Mouse (Mus musculus) lung, postnatal 14 days (tissue): Measurements from ENCODE around the gene Smcr8.
"Not testable (repeated sequence)": the region's sequence is repeated elsewhere in the genome, so short reads cannot be mapped to it uniquely, and the experiment has no call there.

Experiments used
- DNase-seq: peaks from one replicate; pipeline ENCODE4 v3.0.0; 2021

The Smcr8 gene

DNA sequence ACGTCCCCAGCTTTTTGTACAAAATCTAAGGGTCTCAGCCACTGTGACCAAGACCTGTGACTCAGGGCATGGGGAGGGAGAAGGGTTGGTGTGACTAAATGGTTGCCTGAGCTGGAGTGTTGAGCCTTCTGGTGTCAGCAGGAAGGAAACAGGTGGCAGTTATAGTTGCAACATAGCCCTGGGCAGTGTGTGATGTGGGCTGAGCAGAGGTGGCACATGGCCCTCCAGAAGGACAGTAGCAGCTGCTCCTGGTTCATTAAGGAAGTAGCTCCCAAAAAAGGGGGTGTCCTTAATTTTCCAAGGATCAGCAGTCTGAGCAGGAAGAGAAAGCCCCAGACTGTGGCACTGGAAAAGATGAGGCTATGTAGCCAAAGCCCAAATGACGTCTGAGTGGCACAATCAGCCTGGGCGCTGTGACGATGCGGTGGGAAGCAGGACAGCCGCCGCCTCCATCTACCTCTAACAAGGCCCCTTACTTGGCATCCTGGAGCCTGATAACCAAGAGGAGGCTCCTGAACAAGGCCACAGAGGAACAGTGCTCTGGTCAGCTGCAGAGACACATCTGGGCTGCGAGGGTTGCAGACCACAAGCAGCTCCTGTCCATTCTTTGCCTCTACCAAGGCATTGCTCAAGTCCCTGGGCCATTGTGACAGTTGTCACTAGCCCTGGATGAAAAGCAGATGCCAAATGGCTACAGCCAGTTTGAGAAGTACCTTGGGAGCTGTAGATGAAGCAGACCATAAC is 7.0 kb downstream of the Smcr8 start:
- no peak for DNase-seq

- DNase-seq, result peak; percentile 19
These were observed 10.3 kb downstream of the Smcr8 start for GRCm38 (mm10) chr11:60787595-60787994.

DNA sequence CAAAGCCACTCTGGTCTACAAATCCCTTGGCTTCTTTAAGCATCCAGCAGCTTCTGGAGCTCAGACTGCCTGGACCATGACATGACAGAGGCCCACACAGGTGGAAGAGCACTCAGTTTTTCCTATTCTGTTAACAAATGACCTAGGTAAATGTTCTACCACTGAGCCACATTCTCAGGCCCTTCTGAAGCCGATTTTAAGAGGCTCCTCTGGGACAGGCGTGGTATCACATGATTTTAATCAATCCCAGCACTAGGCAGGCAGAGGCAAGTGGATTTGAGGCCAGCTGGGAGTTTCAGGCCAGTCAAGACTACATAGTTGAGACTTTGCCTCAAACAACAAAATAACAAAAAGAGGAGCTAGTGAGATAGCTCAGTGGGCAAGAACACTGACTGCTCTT is 13.1 kb downstream of the Smcr8 start:
- DNase-seq, result no peak

DNA sequence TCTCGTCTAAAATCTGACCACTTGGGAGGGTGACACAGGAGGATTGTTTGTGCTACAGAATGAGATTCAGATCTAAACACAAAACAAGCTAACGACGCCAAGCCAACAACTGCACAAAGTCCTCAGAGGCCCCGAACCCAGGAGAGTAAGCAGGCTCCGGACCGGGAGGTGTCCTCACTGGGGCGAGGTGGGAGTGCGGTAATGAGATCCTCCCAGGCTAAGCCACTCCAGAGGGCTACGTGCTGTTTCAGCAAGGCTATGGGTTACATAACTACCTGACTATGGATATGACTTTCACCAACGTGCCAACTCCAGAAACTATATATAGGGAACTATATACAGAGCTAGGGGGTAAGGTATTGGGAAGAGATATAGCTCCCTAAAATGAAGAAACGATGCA is 19.0 kb downstream of the Smcr8 start:
- no peak for DNase-seq

GRCm38 (mm10) chr11:60799977-60800376 is 22.7 kb downstream of the Smcr8 start:
- no peak for DNase-seq

DNA sequence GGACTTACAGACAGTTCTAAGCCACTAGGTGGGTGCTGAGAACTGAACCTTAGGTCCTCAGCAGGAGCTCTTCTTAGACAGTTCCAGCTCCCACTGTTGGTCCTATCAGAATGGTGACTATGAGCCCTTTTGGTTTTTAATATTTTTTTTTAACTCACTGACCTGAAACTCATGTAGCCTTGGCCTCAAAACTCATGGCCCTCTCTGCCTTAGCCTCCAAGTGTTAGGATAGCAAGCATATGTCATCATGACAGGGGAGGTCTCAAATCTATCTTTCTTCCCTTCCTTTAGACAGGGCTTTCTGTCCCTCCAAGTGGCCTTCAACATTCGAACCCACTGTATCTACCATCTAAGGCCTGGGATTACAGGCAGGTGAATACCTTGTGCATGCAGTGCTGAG is 23.6 kb downstream of the Smcr8 start:
- DNase-seq, result no peak

GRCm38 (mm10) chr11:60808286-60809070 is 31.2 kb downstream of the Smcr8 start:
- DNase-seq, result peak; percentile 77

- no peak for DNase-seq
These were observed 32.2 kb downstream of the Smcr8 start for GRCm38 (mm10) chr11:60809546-60809945.

GRCm38 (mm10) chr11:60810046-60810965 is 33.0 kb downstream of the Smcr8 start:
- no peak for DNase-seq

- DNase-seq, result peak; percentile 94
These were observed 33.7 kb downstream of the Smcr8 start for GRCm38 (mm10) chr11:60811054-60811460.

GRCm38 (mm10) chr11:60811618-60812017 is 34.3 kb downstream of the Smcr8 start, which contains the start of gene Shmt1:
Gene Shmt1, minus strand, starts transcription at chr11:60811718.
- DNase-seq, result not testable (repeated sequence)

DNA sequence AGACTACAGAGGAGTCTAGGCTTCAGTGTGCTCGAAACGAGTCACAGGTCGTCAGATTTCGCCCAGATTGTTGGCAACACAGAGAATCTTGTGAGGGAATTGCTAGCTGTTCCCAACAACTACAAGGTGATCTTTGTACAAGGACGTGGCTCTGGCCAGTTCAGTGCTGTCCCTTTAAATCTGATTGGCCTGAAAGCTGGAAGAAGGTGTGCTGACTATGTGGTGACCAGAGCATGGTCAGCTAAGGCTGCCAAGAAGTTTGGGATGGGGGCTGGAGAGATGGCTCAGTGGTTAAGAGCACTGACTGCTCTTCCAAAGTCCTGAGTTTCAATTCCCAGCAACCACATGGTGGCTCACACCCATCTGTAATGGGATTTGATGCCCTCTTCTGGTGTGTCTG is 39.1 kb downstream of the Smcr8 start:
- DNase-seq, result no peak

- no peak for DNase-seq
These were observed 46.4 kb downstream of the Smcr8 start for GRCm38 (mm10) chr11:60823771-60824170.

DNA sequence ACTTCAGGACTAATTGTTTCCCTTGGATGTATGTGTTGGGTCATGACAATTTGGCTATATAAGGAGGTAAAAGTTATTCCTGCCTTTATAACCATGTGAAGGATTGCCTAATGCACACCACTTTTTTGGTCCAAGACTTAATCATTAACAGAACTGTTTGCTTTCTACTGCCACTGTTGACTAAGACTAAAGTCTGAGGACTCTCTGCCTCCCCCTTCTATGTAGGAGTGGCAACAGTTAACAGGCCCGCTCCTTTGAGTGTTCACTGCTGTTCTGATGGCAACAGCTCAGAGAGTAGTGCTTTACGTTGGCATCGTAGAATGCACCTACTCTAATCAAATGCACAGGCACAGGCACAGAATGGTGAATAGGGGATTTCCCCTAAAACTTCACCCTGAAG is 47.9 kb downstream of the Smcr8 start:
- DNase-seq, result no peak

- no peak for DNase-seq
These were observed 49.4 kb downstream of the Smcr8 start for GRCm38 (mm10) chr11:60826700-60827099.

- DNase-seq, result no peak
These were observed 50.1 kb downstream of the Smcr8 start for GRCm38 (mm10) chr11:60827241-60827945.

GRCm38 (mm10) chr11:60828903-60829302 is 51.6 kb downstream of the Smcr8 start:
- no peak for DNase-seq

DNA sequence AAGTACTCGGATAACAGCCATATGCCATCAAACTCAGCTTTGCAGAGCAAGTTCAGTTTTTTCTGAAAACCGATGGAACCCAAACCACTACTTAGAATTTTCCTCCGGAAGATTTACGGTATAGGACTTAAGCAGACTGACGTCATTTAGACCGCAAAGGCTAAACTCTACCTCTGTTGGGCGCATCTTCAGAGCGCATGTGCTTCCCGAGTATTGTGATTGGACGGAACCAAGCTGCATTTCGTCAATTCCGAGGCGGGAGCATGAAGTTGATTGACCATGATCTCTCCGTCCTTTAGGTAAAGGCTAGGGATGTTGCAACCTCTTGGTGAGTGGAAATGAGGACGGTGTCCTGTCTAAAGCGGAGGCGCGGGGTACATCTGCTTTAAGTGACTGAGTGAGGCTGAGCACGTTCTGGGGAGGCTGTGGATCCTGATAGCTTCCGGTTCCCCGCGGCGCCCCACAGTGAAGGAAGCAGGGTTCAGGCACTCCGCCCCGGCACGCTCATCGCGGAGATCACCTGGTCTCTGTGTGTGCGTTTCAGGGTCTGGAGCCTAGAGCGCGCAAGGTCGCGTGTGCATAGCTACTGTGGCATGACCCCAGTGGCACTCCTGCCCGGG is 53.2 kb downstream of the Smcr8 start, which contains the start of gene Dhrs7b:
Gene Dhrs7b, plus strand, starts transcription at position 199 of the 620 bp plus-strand sequence.
- peak; percentile 83 for DNase-seq

- no peak for DNase-seq
These were observed 59.6 kb downstream of the Smcr8 start for GRCm38 (mm10) chr11:60836897-60837296.
